Mouse (Mus musculus): ENCODE data around the gene Slc12a8. TPM values are rescaled to one million over a fixed set of nuclear protein-coding genes. Genes with fewer than 3 reads are reported as not detected.

Gene Slc12a8
- polyA plus RNA-seq, 2 experiments = 0.94 to 0.97 TPM

DNA sequence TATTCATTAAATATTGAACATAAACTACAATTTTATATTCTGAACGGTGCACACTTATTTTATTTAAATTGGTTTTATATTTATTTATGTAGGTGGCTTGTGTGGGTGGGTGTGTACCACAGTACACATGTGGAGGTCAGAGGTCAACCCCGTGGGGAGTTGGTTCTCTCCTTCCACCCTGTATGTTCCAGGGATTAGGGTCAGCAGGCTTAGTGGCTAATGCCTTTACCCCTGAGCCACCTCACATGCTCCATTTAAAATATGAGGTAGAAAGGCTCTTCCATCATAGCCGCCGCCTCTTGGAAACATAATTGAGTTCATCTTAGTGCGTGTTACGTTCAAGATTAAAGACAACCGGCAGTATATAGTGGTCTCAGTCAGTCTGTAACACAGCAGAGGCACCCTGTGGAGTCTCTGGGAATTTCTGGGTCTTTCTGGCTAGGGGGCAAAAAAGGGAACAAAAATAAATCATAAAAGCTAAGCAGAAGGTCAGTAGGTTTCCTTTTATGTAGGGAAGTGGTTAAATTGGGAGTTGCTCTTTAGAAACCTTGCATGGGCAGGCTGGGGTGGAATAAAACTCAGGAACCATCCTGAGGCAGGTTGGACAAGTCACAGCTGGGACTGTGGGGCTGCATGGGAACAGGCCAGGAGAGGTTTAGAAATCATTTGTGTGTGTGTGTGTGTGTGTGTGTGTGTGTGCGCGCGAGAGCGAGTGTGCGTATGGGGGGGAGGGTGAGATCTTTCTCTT lies 51.3 kb downstream of the Slc12a8 start:
- Histone ChIP-seq H3K36me3 (ENCODE audit: control insufficient read depth, insufficient read depth, low read length) (no peaks in the 10 kb centered on the region), H3K4me2 (replicated peaks; ENCODE audit: low read depth, low read length, severe bottlenecking) (no peak overlapping the region), H3K27me3 (ENCODE audit: control insufficient read depth, insufficient read depth, low read length) (no peaks in the 10 kb centered on the region), H3K9me3 (ENCODE audit: control insufficient read depth, low read length) (no peaks in the 10 kb centered on the region), H3K27ac (replicated peaks; ENCODE audit: low read depth, low read length) (no peak overlapping the region), H3K4me3 (replicated peaks; ENCODE audit: low read length) (no peak overlapping the region), H3K9ac (ENCODE audit: low read depth, low read length, severe bottlenecking) (no peak overlapping the region), H3K4me1 (ENCODE audit: control insufficient read depth, insufficient read depth, low read length) (0 out of 2 replicates have a peak, but pooled peaks cover 7% of the 10 kb centered on the region)
- no peak for ATAC-seq (ENCODE audit: low FRiP score, low read depth)
- no peak for TF ChIP-seq POLR2A (IDR thresholded peaks at IDR 0.05; ENCODE audit: borderline replicate concordance, extremely low read depth, insufficient read depth, insufficient read length)
- no peak for DNase-seq (ENCODE audit: low spot score)
- 68% methylated on average over 12 of the region's 12 CpGs for WGBS

DNA sequence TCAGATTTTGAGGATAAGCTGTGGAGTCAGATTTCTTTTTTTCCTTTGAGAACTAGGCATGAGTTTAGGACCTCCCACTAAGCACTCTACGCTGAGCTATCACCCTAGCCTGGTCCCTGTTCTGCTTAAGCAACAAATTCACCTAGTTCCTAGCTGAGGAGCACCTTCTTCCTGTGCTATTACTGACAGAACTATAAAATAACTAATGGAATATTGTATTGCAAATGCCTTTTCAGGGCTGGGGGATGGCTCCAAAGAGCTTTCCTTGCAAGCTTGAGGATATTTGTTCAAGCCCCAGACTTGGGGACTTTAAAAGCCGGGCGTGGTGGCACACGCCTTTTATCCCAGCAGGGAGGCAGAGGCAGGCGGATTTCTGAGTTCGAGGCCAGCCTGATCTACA lies 55.5 kb downstream of the Slc12a8 start:
- H3K9me3 ChIP-seq (ENCODE audit: control insufficient read depth, low read length) = no peaks in the 10 kb centered on the region
- H3K4me2 ChIP-seq (replicated peaks; ENCODE audit: low read depth, low read length, severe bottlenecking) = no peak overlapping the region
- DNase-seq (ENCODE audit: low spot score) = no peak
- TF ChIP-seq POLR2A (IDR thresholded peaks at IDR 0.05; ENCODE audit: borderline replicate concordance, extremely low read depth, insufficient read depth, insufficient read length) = no peak
- no peaks in the 10 kb centered on the region for H3K27me3 ChIP-seq (ENCODE audit: control insufficient read depth, insufficient read depth, low read length)
- peaks cover 19% of the 10 kb centered on the region; the same call in 1 of the 2 replicates for H3K4me1 ChIP-seq (ENCODE audit: control insufficient read depth, insufficient read depth, low read length)
- WGBS = 80% methylated on average over 6 of the region's 6 CpGs
- H3K27ac ChIP-seq (replicated peaks; ENCODE audit: low read depth, low read length) = no peak overlapping the region
- ATAC-seq (ENCODE audit: low FRiP score, low read depth) = no peak
- H3K36me3 ChIP-seq (ENCODE audit: control insufficient read depth, insufficient read depth, low read length) = no peaks in the 10 kb centered on the region
- no peak overlapping the region for H3K4me3 ChIP-seq (replicated peaks; ENCODE audit: low read length)
- H3K9ac ChIP-seq (ENCODE audit: low read depth, low read length, severe bottlenecking) = no peak overlapping the region

DNA sequence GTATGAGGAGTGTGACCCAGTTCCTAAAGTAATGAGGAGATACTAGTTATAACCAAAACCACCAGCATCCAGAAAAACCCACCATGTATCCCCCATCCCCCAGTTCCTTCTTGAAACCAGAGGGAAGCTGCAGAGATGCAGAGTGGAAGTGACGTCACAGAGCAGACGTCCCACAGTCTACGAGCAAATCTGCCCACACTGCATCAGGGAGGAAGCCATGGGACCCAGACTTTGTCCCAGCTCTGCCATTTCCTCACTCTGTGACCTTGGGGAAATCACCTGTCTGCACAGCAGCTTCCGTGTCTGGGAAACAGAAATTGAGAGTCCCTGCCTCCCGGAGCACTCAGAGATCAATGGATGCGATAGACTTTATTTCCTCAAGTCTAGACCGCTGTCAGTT lies 56.6 kb downstream of the Slc12a8 start:
- Histone ChIP-seq H3K36me3 (ENCODE audit: control insufficient read depth, insufficient read depth, low read length) (no peaks in the 10 kb centered on the region), H3K9me3 (ENCODE audit: control insufficient read depth, low read length) (no peaks in the 10 kb centered on the region), H3K27me3 (ENCODE audit: control insufficient read depth, insufficient read depth, low read length) (no peaks in the 10 kb centered on the region), H3K4me1 (ENCODE audit: control insufficient read depth, insufficient read depth, low read length) (peaks cover 24% of the 10 kb centered on the region; the same call in 1 of the 2 replicates), H3K4me2 (replicated peaks; ENCODE audit: low read depth, low read length, severe bottlenecking) (no peak overlapping the region), H3K9ac (ENCODE audit: low read depth, low read length, severe bottlenecking) (no peak overlapping the region), H3K27ac (replicated peaks; ENCODE audit: low read depth, low read length) (no peak overlapping the region), H3K4me3 (replicated peaks; ENCODE audit: low read length) (no peak overlapping the region)
- 59% methylated on average over 7 of the region's 7 CpGs for WGBS
- no peak for DNase-seq (ENCODE audit: low spot score)
- peak; percentile 34; the same call in 1 of the 2 replicates for ATAC-seq (ENCODE audit: low FRiP score, low read depth)
- TF ChIP-seq POLR2A (IDR thresholded peaks at IDR 0.05; ENCODE audit: borderline replicate concordance, extremely low read depth, insufficient read depth, insufficient read length) = no peak

DNA sequence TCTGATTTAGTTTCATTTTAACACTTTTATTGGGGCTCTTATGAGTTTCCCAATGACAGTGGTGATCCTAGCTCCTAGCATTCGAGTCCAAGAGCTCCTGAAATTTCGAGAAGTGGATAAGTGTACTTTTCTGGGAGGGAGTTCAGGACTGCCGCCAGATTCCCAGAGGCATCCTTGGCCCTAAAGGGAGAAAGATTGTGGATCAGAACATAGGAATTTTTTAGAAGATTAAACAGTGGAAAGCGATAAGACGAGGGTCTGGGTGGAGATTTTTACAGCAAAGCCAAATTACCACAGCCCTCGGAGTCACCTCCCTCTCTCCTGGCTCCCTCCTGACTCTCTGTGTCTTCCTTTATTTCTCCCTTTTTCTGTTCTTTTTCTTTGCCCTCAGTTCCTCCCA lies 58.6 kb downstream of the Slc12a8 start:
- ATAC-seq (ENCODE audit: low FRiP score, low read depth) = no peak
- Histone ChIP-seq H3K4me3 (replicated peaks; ENCODE audit: low read length) (no peak overlapping the region), H3K27me3 (ENCODE audit: control insufficient read depth, insufficient read depth, low read length) (no peaks in the 10 kb centered on the region), H3K4me2 (replicated peaks; ENCODE audit: low read depth, low read length, severe bottlenecking) (no peak overlapping the region), H3K9ac (ENCODE audit: low read depth, low read length, severe bottlenecking) (no peak overlapping the region), H3K27ac (replicated peaks; ENCODE audit: low read depth, low read length) (no peak overlapping the region), H3K9me3 (ENCODE audit: control insufficient read depth, low read length) (no peaks in the 10 kb centered on the region), H3K36me3 (ENCODE audit: control insufficient read depth, insufficient read depth, low read length) (no peaks in the 10 kb centered on the region), H3K4me1 (ENCODE audit: control insufficient read depth, insufficient read depth, low read length) (peaks cover 23% of the 10 kb centered on the region)
- DNase-seq (ENCODE audit: low spot score) = no peak
- TF ChIP-seq POLR2A (IDR thresholded peaks at IDR 0.05; ENCODE audit: borderline replicate concordance, extremely low read depth, insufficient read depth, insufficient read length) = no peak
- WGBS = 73% methylated on average over 6 of the region's 6 CpGs

DNA sequence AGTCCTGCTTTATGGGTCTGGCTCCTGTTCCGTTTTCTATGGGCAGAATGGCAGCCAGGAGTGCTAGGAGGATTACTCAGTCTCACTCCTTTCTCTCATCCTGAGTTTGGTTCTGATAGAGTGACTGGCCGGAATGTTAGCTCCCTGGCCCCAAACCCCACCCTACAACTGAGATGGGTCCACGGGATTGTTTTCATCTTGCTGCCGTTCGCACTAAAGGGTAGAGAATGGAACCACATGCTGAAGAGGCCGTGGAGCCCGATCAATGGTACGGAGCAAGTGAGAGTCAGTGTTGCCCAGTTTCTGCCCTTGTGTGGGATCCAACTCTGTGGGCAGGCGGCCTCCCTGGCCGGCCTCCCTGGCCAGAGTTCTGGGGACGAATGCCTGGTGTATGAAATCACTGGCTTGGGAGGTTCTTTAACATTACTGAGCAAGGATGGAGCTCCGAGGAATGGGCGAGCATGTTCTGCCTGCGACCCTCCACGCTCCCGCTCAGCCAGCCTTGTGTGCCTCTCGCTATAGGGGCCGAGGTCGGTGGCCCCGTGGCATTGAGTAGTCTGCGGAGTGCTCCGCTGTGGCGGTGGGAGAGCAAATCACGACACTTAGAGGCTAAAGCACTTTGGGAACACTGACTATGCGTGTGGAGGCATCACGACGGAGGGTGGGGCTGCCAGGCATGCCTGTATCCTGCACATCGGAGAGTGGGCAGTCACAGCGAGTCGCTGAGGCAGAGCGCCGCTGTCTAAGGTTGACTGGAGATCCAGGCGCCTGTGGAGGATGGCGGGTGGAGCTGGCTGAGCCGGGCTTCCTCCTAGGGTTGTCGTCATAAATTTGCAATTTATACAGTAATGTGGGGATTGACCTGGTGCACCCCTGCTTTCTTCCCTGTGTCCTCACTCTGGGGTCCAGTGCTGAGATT lies 59.4 kb downstream of the Slc12a8 start:
- H3K27me3 ChIP-seq (ENCODE audit: control insufficient read depth, insufficient read depth, low read length) = no peaks in the 10 kb centered on the region
- no peaks in the 10 kb centered on the region for H3K36me3 ChIP-seq (ENCODE audit: control insufficient read depth, insufficient read depth, low read length)
- no peak overlapping the region for H3K4me2 ChIP-seq (replicated peaks; ENCODE audit: low read depth, low read length, severe bottlenecking)
- H3K9ac ChIP-seq (ENCODE audit: low read depth, low read length, severe bottlenecking) = no peak overlapping the region
- DNase-seq (ENCODE audit: low spot score) (no peak), ATAC-seq (ENCODE audit: low FRiP score, low read depth) (no peak)
- H3K9me3 ChIP-seq (ENCODE audit: control insufficient read depth, low read length) = no peaks in the 10 kb centered on the region
- 77% methylated on average over 36 of the region's 36 CpGs for WGBS
- no peak for TF ChIP-seq POLR2A (IDR thresholded peaks at IDR 0.05; ENCODE audit: borderline replicate concordance, extremely low read depth, insufficient read depth, insufficient read length)
- H3K4me3 ChIP-seq (replicated peaks; ENCODE audit: low read length) = no peak overlapping the region
- peaks cover 26% of the 10 kb centered on the region for H3K4me1 ChIP-seq (ENCODE audit: control insufficient read depth, insufficient read depth, low read length)
- no peak overlapping the region for H3K27ac ChIP-seq (replicated peaks; ENCODE audit: low read depth, low read length)

Measured in limb, embryonic 14.5 days (tissue).